Comparison of ENCODE assay signal across 8 mouse cellular contexts in the genomic region with DNA sequence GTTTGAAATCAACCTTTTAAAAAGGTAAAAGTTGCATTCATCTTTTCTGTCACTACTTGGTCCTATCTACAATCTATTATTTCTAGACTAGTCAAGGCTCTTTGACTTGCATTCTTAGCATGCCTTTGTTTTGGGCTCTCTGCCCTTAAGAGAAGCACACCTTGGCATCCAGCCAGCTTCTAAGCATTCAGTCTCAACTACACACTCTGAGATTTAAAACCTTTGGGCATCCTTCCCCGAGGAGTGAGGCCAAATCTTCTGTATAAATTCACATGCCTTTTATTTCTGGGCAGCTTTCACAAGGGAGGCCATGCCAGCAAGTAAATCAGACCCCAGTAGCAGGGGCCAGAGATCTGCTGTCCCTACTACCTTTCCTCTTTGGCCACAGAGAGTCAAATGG.
A peak's percentile ranks its signal among the peaks of the same experiment; 100 is the strongest.
DNase-seq lines count a peak whose midpoint lies in the region; ATAC-seq lines count a peak whose summit lies in the region.

No protein-coding gene starts in this region.

- no peak overlapping the region for H3K27ac ChIP-seq in kidney, embryonic 14.5 days (ENCODE audit: low read depth, low read length)
- no peak overlapping the region for H3K27ac ChIP-seq in hindbrain, embryonic 16.5 days (ENCODE audit: low read depth, low read length)

- H3K4me3 ChIP-seq in kidney, embryonic 14.5 days (ENCODE audit: low read length), result no peak overlapping the region
- H3K4me3 ChIP-seq in hindbrain, embryonic 16.5 days (ENCODE audit: low read length), result no peak overlapping the region

- no peaks in the 10 kb centered on the region for H3K4me1 ChIP-seq in kidney, embryonic 14.5 days (ENCODE audit: control insufficient read depth, insufficient read depth, low read length)
- H3K4me1 ChIP-seq in hindbrain, embryonic 16.5 days (ENCODE audit: control insufficient read depth, insufficient read depth, low read depth, low read length), result peaks cover 3% of the 10 kb centered on the region

- no peaks in the 10 kb centered on the region for H3K36me3 ChIP-seq in kidney, embryonic 14.5 days (ENCODE audit: control insufficient read depth, insufficient read depth, low read length)
- no peaks in the 10 kb centered on the region for H3K36me3 ChIP-seq in hindbrain, embryonic 16.5 days (ENCODE audit: control insufficient read depth, insufficient read depth, low read length)

- ATAC-seq in kidney, embryonic 14.5 days (ENCODE audit: low FRiP score, low TSS enrichment), result no peak
- ATAC-seq in hindbrain, embryonic 16.5 days, result peak; percentile 65

- no peaks in the 10 kb centered on the region for H3K9me3 ChIP-seq in kidney, embryonic 14.5 days (ENCODE audit: control insufficient read depth, low read length)
- H3K9me3 ChIP-seq in hindbrain, embryonic 16.5 days (ENCODE audit: control insufficient read depth, low read length), result no peaks in the 10 kb centered on the region

- H3K4me2 ChIP-seq in kidney, embryonic 14.5 days (replicated peaks; ENCODE audit: low read depth, low read length), result no peak overlapping the region
- H3K4me2 ChIP-seq in hindbrain, embryonic 16.5 days (ENCODE audit: low read length), result no peak overlapping the region

- no peaks in the 10 kb centered on the region for H3K27me3 ChIP-seq in kidney, embryonic 14.5 days (ENCODE audit: control insufficient read depth, insufficient read depth, low read length)
- H3K27me3 ChIP-seq in hindbrain, embryonic 16.5 days (replicated peaks; ENCODE audit: control insufficient read depth, insufficient read depth, low read length), result no peaks in the 10 kb centered on the region

- 26% methylated on average over 1 of the region's 1 CpGs for WGBS in kidney, embryonic 14.5 days
- WGBS in hindbrain, embryonic 16.5 days, result 20% methylated on average over 1 of the region's 1 CpGs

- no peak overlapping the region for H3K9ac ChIP-seq in kidney, embryonic 14.5 days (ENCODE audit: low read depth, low read length)
- H3K9ac ChIP-seq in hindbrain, embryonic 16.5 days (ENCODE audit: low read depth, low read length), result no peak overlapping the region

- DNase-seq in kidney, adult 11 months, result peak; percentile 8
- DNase-seq in NIH3T3 (ENCODE audit: low read depth), result peak; percentile 16
- DNase-seq in adrenal gland, postnatal 10 days, result peak; percentile 67
- DNase-seq in lung, postnatal 10 days, result peak; percentile 59
- DNase-seq in spleen, postnatal 14 days (ENCODE audit: low spot score in 2 of 2), result no peak
- DNase-seq in thymus, postnatal 25 days, result no peak

Comparison
In these comparisons a context has a peak if more than half of its experiments do, and no peak if none do; other contexts are left out.
1. DNase-seq: peak in kidney, adult 11 months (single experiment), NIH3T3 (single experiment), adrenal gland, postnatal 10 days (single experiment) and lung, postnatal 10 days (single experiment); none in spleen, postnatal 14 days (0 of 2) and thymus, postnatal 25 days (single experiment).